Mouse (Mus musculus) spleen, adult 12 weeks (tissue): Measurements from ENCODE around the gene Gpr84.

Experiments used
- DNase-seq: peaks from one replicate; pipeline ENCODE4 v3.0.0; 2022; ENCODE audit warnings: low spot score

The Gpr84 gene

DNA sequence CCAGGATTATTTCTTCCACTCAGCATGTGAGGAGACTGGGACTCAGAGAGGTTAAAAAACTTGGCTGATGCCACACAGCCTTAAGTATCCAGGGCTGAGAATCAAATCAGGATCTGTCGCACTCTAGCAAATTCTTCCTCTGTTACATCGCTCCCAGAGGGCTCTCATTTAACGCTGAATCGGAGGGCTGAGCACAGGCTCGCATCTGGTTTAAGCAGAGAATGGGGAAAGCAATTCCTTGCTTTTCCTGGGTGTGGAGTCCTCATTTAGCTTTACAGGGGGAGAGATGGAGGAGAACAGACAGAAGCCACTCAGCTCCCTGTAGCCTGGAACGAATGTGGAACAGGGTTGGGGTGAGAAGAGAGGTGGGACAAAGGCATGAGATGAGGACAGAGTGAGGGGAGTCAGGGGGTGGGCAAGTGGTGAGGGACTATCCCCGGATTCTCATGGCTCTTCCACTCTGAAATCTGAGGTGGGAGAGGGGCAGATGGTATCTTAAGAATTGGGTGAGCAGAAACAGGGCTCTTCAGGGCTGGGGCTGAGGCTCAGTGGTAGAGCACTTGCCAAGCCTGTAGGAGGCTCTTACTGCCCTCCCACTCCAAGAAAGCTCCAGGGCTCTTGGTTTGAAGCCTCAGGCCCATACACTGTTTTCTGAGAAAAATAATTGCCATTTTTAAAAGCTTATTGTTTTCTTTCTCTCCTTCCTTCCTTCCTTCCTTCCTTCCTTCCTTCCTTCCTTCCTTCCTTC lies 25.2 kb upstream of the Gpr84 start:
- no peak for DNase-seq

DNA sequence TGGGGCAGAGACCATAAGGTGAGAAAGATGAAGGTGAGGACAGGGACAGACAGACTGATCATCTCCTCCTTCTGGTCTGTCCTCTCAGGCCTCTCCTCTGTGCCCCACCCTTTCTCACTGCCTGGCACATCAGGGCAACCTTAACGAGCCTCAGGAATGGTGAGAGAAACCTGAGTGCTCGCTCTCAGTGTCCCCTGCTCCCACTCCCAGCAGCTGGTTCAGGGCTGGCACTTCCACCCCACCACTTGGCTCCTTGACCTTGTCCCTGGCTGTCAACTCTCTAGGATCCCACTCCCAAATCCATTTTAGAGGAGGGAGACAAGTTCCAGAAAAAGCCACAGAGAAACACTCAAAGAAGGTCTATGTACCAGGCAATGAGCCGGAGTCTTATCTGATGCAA lies 24.6 kb upstream of the Gpr84 start:
- DNase-seq, result no peak

DNA sequence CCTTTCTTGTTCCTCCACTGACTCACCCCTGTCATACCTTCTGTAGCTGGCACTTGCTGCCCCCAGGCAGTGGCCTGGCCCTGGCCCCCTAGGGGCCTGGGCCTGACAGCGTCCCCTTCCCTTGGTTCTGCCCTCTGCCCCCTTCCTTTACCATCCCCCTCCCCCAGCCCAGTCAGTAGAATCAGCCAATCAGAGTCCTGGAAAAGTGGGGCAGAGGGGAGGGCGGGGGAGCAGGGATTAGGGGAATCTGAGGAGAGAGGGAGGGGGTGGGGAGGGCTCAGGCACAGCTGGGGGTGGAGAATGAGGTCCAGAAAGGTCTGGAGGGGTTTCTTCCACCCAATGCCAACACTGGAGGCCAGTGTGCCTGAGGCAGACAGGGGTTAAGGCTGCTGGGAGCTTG lies 23.8 kb upstream of the Gpr84 start:
- no peak for DNase-seq

DNA sequence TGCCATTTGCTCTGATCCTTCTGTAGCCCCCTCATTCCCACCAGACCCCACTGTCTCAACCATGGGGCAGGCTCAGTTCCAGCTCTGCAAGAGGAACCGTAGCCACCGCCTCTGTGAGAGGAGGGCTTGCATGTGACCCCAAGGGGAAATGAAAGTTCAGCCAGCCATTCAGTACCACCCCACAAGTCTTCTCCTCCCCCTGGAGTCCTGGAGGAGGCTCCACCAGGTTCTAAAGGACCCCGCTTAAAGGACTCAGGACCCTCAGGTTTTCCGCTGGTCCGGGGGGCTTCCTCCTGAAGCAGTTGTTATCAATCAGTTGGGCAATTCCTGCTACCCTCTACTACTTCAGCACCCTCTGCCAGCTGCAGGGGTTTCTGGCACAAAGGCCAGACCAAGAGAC lies 23.3 kb upstream of the Gpr84 start:
- DNase-seq, result no peak

DNA sequence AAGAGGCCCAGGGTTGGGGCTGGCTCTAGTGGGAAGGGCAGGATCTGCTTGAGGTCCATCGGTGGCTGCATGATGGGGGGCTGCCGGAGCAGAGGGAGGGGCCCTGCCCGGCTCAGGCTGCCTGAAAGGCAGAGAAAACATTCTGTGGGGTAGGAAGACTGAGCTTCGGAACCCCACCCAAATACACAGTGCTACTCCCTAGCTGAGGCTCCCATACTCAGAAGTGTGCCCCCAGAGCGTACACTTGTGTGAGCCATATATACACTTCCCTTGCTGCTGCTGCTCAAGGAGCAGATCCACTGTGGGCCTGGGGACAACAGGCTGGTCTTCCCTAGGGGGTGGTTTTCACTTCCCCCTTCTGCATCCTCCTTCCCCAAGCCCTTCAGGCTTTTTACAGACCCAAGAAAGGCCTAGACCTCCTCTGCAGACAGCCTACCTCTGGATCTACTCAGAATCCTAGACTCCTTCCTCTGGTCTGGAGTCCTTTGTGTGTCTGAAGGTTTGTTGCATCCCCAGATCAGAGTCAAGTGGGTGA lies 22.7 kb upstream of the Gpr84 start:
- DNase-seq, result no peak

DNA sequence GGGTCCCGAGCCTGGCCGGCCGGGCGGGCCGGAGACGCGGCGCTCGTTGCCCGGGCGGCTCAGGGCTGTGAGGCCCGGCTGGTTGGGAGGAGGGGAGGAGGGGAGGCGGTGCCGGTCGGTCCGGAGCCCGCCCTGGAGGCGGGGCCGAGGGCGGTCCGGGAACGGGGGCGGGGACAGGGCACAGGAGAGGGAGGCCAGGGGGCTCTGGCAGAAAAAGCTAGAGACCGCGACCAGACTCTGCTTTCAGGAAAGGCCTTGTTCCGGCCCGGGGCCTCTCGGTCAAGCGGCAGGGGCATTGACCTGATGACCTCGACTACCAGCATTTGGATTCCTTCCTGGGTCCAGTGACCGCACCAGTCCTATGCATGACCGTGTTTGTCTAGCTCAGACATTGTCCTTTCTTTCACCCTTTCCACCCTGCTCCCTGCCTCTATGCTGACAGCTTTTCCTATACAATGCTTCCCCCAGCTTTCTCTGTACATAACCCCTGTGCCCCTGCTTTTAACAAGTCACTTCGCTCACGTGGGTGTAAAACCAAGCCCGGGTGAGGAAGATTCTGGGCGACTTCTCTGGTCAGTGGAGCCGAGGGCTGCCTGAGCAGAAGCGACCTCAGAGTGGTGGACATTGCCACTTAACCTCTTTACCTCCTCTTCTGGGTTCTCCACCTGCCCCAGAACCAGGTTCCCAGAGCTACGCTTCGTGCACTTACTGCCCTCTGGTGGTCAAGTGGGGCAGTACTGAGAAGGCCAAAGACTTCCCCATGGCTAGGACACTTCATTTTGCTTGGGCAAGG lies 13.2 kb upstream of the Gpr84 start:
- DNase-seq, result peak; percentile 76

DNA sequence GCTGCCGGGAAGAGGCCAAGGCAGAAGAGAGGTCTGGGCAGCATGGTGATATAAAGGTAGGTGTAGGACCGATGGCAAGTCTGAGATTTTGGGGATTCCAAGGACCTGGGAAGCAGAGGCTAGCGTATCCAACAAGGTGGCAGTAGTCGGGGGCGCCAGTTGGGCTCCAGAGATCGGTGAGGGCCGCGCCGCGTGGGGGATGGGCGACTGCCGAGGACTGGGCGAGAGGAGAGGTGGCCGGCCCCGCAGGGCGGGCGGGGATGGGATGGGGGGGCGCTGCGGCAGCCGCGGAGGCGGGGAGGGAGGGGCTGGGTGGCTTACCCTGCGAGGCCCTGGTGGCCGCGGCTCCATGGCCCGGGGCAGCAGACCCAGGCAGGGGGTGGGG lies 12.7 kb upstream of the Gpr84 start:
- DNase-seq, result no peak

DNA sequence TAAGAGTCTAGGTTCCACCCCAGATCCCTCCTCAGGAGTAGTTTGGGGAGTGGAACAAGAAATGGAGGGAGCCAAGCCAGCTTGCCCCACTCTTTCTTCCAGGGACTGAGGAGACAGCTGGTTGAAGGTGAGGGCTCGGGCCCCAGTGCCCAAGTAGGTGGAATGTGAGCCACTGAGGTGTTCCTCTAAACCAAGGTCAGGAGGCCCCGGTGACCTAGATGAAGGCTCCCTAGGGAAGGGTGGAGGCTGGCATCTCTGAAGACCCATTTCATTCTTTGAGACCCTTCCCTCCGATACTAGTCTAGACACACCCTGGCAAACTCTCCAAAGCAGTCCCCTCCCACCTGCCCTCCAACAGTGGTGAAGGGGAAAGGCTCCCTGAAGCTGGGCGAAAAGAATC lies 12.0 kb upstream of the Gpr84 start:
- no peak for DNase-seq

DNA sequence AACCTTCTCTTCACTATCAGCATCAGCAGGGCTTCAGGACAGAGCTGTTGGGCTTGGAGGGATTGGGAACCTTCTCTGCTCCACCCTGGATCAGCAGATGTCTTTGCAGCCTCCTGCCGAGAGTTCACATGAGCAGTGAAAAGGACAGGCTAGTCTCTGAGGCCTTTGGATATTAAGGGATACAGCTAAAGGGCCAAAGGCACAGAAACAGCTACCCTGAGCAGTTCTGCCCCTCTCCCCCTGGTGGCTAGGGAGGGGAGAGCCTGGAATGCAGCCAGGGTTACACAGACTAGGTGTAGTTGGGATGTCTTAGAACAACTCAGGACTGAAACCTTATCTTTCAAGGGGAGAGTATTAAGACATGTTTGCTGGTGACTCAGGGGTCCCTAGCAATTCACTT lies 10.7 kb upstream of the Gpr84 start:
- DNase-seq, result no peak

DNA sequence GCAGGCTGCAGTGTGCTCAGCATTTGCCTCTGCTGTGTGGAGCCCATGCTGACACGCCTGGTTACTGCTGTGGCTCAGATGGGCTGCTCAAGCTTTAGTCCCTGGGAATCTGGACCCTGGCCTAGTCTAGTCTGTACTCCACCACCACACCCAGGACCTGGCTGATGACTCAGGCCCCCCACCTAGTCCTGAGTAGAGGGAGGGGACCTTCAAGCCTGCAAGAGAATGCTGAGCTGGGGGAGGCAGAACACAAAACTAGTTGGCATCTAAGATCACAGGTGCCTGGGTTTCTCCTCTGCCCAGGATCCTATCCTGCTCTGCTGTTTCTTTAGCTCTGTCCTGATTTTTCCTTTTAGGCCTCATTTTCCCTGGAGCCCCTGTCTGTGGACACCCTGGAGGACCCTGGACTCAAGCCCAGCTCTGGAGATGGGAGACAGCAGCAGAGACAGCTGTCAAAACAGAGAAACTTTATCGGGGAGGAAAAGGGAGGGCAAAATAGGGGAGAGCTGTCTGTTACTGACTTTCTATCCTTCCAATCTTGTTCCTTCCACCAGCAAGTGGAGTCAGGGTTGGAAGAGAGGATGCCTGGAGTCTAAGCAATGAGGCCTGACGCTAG lies 7.9 kb upstream of the Gpr84 start:
- DNase-seq, result no peak

DNA sequence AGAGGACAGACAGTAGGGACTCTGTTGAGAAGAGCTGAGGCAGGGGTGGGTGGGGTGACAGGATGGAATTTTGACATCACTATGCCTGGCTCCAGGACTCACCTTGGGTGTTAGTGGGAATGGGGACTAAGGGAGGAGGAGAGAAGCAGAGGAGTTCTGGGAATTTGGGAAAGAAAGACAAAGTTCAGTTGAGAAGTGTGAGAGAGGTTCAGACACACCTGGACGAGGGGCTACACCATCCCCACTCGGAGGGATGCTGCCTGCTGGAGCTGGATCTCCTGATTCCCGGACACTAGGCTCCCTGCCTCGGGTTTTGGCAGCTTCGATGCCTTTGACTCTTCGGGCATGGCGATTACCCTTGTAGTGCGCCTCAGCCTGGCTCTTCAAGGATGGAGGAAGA lies 7.3 kb upstream of the Gpr84 start:
- DNase-seq, result no peak

DNA sequence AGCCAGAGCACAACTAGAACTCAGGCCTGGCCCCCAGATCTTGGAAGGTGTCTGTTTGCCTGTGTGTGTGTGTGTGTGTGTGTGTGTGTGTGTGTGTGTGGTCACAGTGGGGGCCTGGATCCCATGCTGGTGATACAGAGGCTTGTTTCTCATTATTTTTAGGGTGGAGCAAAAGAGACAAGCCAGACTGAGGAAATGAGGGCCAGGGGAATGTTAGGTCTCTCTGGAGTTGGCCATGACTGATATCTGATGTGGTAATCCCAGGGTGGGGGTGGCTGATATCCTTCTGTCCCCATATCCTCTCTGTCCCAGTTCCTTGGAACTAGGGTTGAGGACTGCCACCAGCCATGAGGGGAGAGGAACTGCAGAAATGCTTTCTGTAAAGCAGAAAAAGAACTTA lies 6.7 kb upstream of the Gpr84 start:
- DNase-seq, result no peak

DNA sequence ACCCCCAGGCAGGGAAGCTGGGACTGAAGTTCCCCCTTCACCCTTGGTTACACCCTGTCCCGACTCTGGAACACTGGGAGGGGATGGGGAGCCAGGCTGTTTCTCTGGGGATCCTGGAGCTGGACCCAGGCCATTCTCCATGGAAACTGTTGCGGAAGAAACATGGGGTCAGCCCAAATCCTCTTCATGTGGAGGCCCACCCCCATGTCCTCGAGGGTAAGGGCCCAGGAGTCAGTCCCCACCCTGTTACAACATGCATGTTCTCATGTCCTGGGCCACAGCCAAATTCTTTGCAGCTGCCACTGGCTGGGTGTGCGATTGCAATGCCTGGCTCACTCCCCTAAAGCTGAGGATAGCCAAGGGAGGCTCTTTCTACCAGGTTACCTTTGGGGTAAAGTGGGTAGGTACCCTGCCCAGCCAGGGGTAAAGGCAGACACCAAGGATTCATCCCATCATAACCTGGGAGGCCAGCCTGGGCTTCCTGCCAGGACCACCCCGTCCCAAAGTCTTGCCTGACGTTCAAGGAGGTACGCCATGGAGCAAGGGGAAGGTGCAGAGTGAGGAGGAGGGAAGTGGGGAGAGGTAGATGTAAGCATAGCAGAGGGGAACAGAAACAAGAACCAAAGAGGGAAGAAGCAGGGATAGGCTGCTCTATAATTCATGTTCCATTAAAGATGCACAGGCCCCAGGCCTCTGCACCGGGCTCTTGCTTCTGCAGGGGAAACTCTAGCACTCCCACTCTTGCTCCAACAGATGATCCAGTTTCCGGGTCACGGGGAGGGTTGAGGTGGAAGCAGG lies 5.8 kb upstream of the Gpr84 start:
- no peak for DNase-seq

DNA sequence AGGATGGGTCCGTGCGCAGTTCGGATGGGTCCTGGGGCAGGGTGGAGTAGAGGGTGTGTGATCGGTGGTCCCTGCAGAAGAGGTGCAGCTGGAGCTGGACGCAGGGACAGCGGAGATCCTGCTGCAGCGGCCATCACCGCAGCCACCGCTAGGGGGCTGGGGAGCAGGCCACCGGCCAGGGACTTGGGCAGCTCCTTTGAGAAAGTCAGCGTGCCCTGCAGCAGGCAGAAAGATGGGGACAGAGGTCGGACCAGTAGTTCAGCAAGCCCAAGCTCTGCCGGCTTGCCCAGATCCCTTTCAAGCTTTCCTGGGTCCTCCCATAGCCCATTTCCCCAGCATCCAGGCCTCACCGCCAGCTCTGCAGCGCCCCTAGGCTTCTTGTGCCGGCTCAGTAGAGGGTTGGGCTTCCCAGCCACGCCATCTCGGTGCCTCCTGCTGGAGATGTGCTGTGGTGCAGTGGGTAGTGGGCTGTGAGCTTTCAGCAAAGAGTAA lies 4.6 kb upstream of the Gpr84 start:
- DNase-seq, result no peak

DNA sequence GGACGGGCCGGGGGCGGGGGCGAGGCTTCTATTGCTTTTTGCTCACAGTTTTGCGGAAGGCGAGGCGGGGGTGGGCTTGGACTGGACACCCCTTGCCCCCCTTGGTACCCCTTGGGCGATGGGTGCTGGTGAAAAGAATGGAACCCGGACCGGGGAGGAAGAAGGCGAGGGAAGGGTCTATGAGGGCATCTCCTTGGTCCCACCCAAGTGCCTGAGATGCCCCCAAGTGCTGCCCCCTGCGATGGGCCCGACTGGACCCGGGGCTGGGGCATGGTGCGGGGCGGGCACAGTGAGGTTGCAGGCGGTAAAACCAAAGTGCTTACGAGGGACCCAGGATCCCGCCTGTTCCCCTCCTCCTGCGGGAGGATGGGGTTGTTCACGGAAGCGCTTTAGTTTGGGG lies 3.8 kb upstream of the Gpr84 start:
- no peak for DNase-seq

DNA sequence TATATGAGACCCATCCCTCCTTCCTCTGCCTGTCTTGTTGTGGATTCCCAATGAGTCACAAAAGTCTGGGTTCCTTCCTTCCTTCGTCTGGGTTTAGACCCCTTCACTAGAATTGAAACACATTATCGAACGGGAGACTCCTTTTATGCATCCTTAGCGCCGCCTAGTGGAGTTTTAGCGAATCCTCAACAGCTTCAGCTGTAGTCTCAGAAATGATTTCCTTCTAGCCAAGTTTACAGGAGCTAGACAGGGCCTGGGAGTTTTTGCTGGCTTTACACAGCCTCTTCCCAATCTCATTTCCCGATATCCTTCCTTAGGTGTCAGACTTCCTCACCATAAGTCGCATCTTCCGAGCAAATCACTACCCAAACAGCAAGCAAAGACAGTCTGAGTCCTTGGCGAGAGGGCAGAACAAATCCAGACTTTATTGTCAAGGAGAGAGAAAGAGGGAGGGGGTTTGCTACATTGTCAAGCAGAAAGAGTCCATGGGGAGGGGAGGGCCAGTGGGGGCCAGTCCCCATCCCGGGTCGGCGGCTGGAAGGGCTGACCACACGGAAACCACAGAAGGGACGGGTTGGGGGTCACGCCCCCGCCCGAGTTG lies 3.2 kb upstream of the Gpr84 start:
- no peak for DNase-seq

DNA sequence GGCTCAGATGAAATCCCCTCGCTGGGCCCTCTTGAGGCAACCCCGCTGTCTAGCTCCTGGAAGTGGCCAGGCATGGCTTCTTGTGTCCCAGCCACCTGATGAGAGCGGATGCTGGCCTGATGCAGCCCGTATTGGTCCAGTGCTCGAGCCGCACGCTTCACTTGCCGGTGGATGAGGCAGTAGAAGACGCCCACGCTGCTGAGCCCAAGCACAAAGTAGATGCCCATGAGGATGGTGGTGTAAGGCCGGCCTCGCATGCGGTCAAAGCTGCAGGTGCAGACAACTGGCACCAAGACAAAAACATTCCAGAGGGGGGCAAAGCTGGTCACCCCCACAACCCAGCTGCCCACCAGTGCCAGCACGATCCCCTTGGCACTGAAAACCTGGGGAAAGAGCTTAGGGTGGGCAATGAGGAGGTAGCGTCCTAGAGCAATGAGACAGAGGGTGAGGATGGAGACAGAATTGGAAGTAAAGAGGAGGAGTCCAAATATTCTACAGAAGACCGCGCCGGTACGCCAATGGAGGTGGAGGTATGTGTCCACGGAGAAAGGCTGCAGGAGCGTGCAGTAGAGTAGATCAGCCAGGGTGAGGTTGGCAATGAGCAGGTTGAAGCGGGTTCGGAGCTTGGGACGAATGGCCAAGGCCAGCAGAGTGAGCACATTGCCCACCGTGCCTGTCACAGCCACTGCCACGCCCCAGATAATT lies 1.4 kb downstream of the Gpr84 start:
- no peak for DNase-seq

DNA sequence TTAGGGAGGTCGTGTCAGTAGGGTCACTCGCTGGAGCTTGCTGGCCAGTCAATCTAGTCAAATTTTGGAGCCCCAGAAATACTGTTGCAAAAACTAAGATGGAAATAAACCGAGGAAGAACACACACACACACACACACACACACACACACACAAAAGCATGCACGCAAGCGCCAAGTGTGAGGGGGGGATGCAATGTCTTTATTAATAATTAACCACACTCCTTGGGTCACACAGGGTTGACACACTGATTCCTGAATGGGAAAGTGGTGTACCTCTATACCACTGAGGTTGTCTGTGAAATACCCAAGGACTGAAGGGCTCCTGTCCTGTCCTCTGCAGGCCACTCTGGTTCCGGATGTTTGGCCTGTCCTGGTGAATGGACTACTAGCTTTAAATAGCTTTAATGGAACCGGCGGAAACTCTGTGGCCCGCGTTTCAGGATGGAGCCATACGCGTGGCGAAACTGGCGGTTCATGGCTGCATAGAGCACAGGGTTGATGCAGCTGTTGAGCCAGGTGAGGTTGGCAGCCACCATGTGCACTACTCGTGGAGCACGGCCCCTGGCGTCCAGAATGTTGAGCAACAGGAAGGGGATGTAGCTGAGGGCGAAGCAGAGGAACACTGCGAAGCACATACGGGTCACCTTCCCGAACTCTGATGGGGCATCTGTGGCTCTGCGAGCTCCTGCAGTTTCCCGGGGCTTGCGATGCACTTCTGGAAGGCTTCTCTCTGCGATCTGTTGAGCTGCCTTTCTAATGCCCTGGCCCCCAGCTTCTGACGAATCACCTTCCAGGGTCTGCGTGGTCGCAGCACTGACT lies 2.1 kb downstream of the Gpr84 start:
- DNase-seq, result no peak

DNA sequence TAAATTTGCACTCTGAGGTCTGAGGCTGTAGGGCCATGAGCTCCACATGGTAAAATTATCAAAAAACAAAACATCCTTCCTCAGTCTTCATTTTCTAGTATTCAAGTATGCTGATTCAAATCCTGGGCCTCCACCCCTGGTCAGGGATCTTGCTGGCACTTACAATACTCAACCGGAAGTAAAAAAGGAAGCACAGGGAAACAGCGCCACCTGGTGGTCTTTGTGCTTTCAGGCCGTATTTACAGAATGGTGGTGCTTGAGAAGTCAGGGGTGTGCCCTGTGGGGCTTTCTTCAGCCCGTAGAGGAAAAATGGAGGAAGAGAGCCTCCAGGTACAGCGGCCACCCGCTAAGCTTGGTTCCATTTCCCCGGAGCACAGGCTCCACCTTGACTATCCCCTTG lies 3.3 kb downstream of the Gpr84 start:
- DNase-seq, result peak; percentile 79
